Mouse (Mus musculus): ENCODE data around the gene Siglec1. TPM values are rescaled to one million over a fixed set of nuclear protein-coding genes. Genes with fewer than 3 reads are reported as not detected.

The Siglec1 gene
- polyA plus RNA-seq, 1 experiment from 2014 or later, result 0.13 TPM

GRCm38 (mm10) chr2:131104021-131104420, 17.5 kb upstream of the Siglec1 start:
- Histone ChIP-seq H3K36me3 (ENCODE audit: control insufficient read depth, insufficient read depth) (no peaks in the 10 kb centered on the region), H3K4me2 (ENCODE audit: low read length) (no peak overlapping the region), H3K9me3 (ENCODE audit: control insufficient read depth, low read length) (no peaks in the 10 kb centered on the region), H3K27me3 (replicated peaks; ENCODE audit: control insufficient read depth, insufficient read depth, low read length) (no peaks in the 10 kb centered on the region), H3K27ac (ENCODE audit: low read length) (no peak overlapping the region), H3K4me3 (replicated peaks; ENCODE audit: low read length) (no peak overlapping the region), H3K9ac (replicated peaks; ENCODE audit: low read depth, low read length) (no peak overlapping the region), H3K4me1 (replicated peaks; ENCODE audit: control insufficient read depth, insufficient read depth, low read length) (no peaks in the 10 kb centered on the region)
- no peak for ATAC-seq
- 93% methylated on average over 4 of the region's 4 CpGs for WGBS

GRCm38 (mm10) chr2:131101530-131101929, 15.0 kb upstream of the Siglec1 start:
- 52% methylated on average over 3 of the region's 3 CpGs for WGBS
- H3K4me3 ChIP-seq (replicated peaks; ENCODE audit: low read length), result no peak overlapping the region
- H3K9me3 ChIP-seq (ENCODE audit: control insufficient read depth, low read length), result no peaks in the 10 kb centered on the region
- H3K36me3 ChIP-seq (ENCODE audit: control insufficient read depth, insufficient read depth), result no peaks in the 10 kb centered on the region
- no peak overlapping the region for H3K4me2 ChIP-seq (ENCODE audit: low read length)
- H3K4me1 ChIP-seq (replicated peaks; ENCODE audit: control insufficient read depth, insufficient read depth, low read length), result no peaks in the 10 kb centered on the region
- H3K27me3 ChIP-seq (replicated peaks; ENCODE audit: control insufficient read depth, insufficient read depth, low read length), result no peaks in the 10 kb centered on the region
- no peak overlapping the region for H3K27ac ChIP-seq (ENCODE audit: low read length)
- H3K9ac ChIP-seq (replicated peaks; ENCODE audit: low read depth, low read length), result no peak overlapping the region
- no peak for ATAC-seq

DNA sequence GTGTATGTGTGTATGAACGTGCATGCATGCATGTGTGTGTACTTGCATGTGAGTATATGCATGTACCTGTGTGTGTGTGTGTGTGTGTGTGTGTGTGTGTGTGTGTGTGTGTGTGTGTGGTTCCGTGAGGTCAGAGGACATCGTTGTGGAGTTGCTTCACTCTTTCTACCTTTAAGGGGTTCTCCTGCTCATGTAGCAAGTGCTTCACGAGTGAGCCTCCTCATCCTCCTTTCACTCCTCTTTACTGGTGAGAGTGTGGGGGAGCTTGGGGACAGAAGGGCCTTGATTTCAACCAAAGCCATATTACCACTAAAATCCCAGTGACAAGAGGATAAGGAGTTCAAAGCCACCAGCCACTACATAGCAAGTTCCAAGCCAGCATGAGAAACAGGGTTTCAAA, 10.5 kb upstream of the Siglec1 start:
- Histone ChIP-seq H3K9ac (replicated peaks; ENCODE audit: low read depth, low read length) (no peak overlapping the region), H3K4me2 (ENCODE audit: low read length) (no peak overlapping the region), H3K4me1 (replicated peaks; ENCODE audit: control insufficient read depth, insufficient read depth, low read length) (no peaks in the 10 kb centered on the region), H3K9me3 (ENCODE audit: control insufficient read depth, low read length) (no peaks in the 10 kb centered on the region), H3K4me3 (replicated peaks; ENCODE audit: low read length) (no peak overlapping the region), H3K27ac (ENCODE audit: low read length) (no peak overlapping the region), H3K27me3 (replicated peaks; ENCODE audit: control insufficient read depth, insufficient read depth, low read length) (no peaks in the 10 kb centered on the region), H3K36me3 (ENCODE audit: control insufficient read depth, insufficient read depth) (no peaks in the 10 kb centered on the region)
- WGBS, result 65% methylated on average over 3 of the region's 4 CpGs
- no peak for ATAC-seq

- no peak for ATAC-seq
- no peak overlapping the region for H3K4me3 ChIP-seq (replicated peaks; ENCODE audit: low read length)
- no peak overlapping the region for H3K27ac ChIP-seq (ENCODE audit: low read length)
- H3K4me1 ChIP-seq (replicated peaks; ENCODE audit: control insufficient read depth, insufficient read depth, low read length), result no peaks in the 10 kb centered on the region
- no peaks in the 10 kb centered on the region for H3K27me3 ChIP-seq (replicated peaks; ENCODE audit: control insufficient read depth, insufficient read depth, low read length)
- H3K9ac ChIP-seq (replicated peaks; ENCODE audit: low read depth, low read length), result no peak overlapping the region
- H3K9me3 ChIP-seq (ENCODE audit: control insufficient read depth, low read length), result no peaks in the 10 kb centered on the region
- no peak overlapping the region for H3K4me2 ChIP-seq (ENCODE audit: low read length)
- WGBS, result 20% methylated on average over 9 of the region's 9 CpGs
- no peaks in the 10 kb centered on the region for H3K36me3 ChIP-seq (ENCODE audit: control insufficient read depth, insufficient read depth)
These were observed 9.7 kb upstream of the Siglec1 start for GRCm38 (mm10) chr2:131096101-131096795.

GRCm38 (mm10) chr2:131094823-131095222, 8.3 kb upstream of the Siglec1 start:
- Histone ChIP-seq H3K27ac (ENCODE audit: low read length) (no peak overlapping the region), H3K4me3 (replicated peaks; ENCODE audit: low read length) (no peak overlapping the region), H3K9ac (replicated peaks; ENCODE audit: low read depth, low read length) (no peak overlapping the region), H3K4me1 (replicated peaks; ENCODE audit: control insufficient read depth, insufficient read depth, low read length) (no peaks in the 10 kb centered on the region), H3K4me2 (ENCODE audit: low read length) (no peak overlapping the region), H3K27me3 (replicated peaks; ENCODE audit: control insufficient read depth, insufficient read depth, low read length) (no peaks in the 10 kb centered on the region), H3K9me3 (ENCODE audit: control insufficient read depth, low read length) (no peaks in the 10 kb centered on the region), H3K36me3 (ENCODE audit: control insufficient read depth, insufficient read depth) (no peaks in the 10 kb centered on the region)
- ATAC-seq, result peak; percentile 57
- 0% methylated on average over 1 of the region's 1 CpGs for WGBS

DNA sequence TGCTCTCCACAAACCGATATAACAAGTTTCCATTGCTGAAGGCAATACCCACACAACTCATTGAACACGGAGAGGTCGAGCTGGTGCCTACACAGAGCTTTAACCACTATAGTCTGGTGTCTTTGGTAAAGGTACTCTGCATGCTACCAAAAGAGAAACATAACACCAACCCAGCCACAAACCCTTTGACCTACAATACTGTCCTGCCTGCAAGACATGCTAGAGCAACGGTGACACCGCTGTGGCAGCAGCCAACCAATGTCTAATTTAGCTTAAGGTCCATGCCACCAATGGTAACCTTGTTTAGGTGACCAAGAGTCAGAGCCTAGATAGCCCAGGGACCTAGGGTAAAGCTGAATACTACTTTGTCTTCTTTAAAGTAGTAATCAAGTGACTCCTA, 7.0 kb upstream of the Siglec1 start:
- no peak for ATAC-seq
- H3K27ac ChIP-seq (ENCODE audit: low read length), result no peak overlapping the region
- WGBS, result 87% methylated on average over 5 of the region's 5 CpGs
- no peaks in the 10 kb centered on the region for H3K9me3 ChIP-seq (ENCODE audit: control insufficient read depth, low read length)
- H3K4me3 ChIP-seq (replicated peaks; ENCODE audit: low read length), result no peak overlapping the region
- no peaks in the 10 kb centered on the region for H3K27me3 ChIP-seq (replicated peaks; ENCODE audit: control insufficient read depth, insufficient read depth, low read length)
- H3K36me3 ChIP-seq (ENCODE audit: control insufficient read depth, insufficient read depth), result no peaks in the 10 kb centered on the region
- no peak overlapping the region for H3K9ac ChIP-seq (replicated peaks; ENCODE audit: low read depth, low read length)
- H3K4me1 ChIP-seq (replicated peaks; ENCODE audit: control insufficient read depth, insufficient read depth, low read length), result no peaks in the 10 kb centered on the region
- H3K4me2 ChIP-seq (ENCODE audit: low read length), result no peak overlapping the region

- Histone ChIP-seq H3K4me1 (replicated peaks; ENCODE audit: control insufficient read depth, insufficient read depth, low read length) (no peaks in the 10 kb centered on the region), H3K4me2 (ENCODE audit: low read length) (no peak overlapping the region), H3K9ac (replicated peaks; ENCODE audit: low read depth, low read length) (no peak overlapping the region), H3K27ac (ENCODE audit: low read length) (no peak overlapping the region), H3K27me3 (replicated peaks; ENCODE audit: control insufficient read depth, insufficient read depth, low read length) (no peaks in the 10 kb centered on the region), H3K36me3 (ENCODE audit: control insufficient read depth, insufficient read depth) (no peaks in the 10 kb centered on the region), H3K9me3 (ENCODE audit: control insufficient read depth, low read length) (no peaks in the 10 kb centered on the region), H3K4me3 (replicated peaks; ENCODE audit: low read length) (no peak overlapping the region)
- 76% methylated on average over 3 of the region's 3 CpGs for WGBS
- ATAC-seq, result no peak
These were observed 4.3 kb upstream of the Siglec1 start for GRCm38 (mm10) chr2:131090852-131091251.

GRCm38 (mm10) chr2:131089634-131090033, 3.1 kb upstream of the Siglec1 start:
- no peaks in the 10 kb centered on the region for H3K36me3 ChIP-seq (ENCODE audit: control insufficient read depth, insufficient read depth)
- H3K9me3 ChIP-seq (ENCODE audit: control insufficient read depth, low read length), result no peaks in the 10 kb centered on the region
- H3K27ac ChIP-seq (ENCODE audit: low read length), result no peak overlapping the region
- no peak overlapping the region for H3K9ac ChIP-seq (replicated peaks; ENCODE audit: low read depth, low read length)
- H3K27me3 ChIP-seq (replicated peaks; ENCODE audit: control insufficient read depth, insufficient read depth, low read length), result no peaks in the 10 kb centered on the region
- H3K4me2 ChIP-seq (ENCODE audit: low read length), result no peak overlapping the region
- no peak overlapping the region for H3K4me3 ChIP-seq (replicated peaks; ENCODE audit: low read length)
- 94% methylated on average over 1 of the region's 1 CpGs for WGBS
- ATAC-seq, result no peak
- no peaks in the 10 kb centered on the region for H3K4me1 ChIP-seq (replicated peaks; ENCODE audit: control insufficient read depth, insufficient read depth, low read length)

DNA sequence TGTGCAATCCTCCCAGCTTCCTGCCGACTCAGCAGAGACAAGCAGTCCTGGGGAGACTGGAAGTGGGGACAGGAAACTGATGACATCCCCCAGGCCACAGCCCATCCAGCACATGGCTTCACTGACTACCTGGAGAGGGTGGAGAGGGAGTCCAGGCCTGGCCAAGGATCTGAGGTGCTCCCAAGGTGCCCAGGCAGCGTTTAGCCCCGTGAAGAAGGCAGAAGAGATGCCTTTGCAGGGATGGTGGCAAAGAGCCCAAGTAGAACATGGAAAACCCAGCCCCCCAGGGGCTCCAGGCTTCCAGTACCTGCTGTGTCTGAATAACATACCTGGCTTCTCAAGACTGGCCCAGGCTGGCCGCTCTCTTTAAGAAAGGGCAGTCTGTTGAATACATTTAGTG, 2.0 kb upstream of the Siglec1 start:
- no peaks in the 10 kb centered on the region for H3K4me1 ChIP-seq (replicated peaks; ENCODE audit: control insufficient read depth, insufficient read depth, low read length)

DNA sequence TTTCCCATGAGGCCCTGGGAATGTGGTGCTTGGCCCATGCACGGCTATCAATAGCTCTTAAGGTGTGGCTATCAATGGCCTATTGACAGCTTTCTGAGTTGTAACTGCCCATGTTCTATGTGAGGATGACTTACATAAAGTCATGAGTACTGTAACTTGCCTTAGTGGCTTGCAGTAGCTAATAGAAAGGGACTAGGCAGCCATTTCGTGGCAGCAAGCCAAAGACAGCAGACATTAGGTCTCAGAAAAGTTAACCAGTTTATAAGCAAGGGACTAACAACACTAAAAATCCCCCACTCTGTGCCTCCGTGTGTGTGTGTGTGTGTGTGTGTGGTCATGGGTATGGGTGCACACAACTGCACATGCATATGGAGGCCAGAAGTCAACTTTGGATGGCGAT, 2.4 kb downstream of the Siglec1 start:
- no peaks in the 10 kb centered on the region for H3K9me3 ChIP-seq (ENCODE audit: control insufficient read depth, low read length)
- H3K4me2 ChIP-seq (ENCODE audit: low read length), result no peak overlapping the region
- no peak for ATAC-seq
- no peaks in the 10 kb centered on the region for H3K27me3 ChIP-seq (replicated peaks; ENCODE audit: control insufficient read depth, insufficient read depth, low read length)
- H3K4me3 ChIP-seq (replicated peaks; ENCODE audit: low read length), result no peak overlapping the region
- WGBS, result 81% methylated on average over 4 of the region's 4 CpGs
- no peaks in the 10 kb centered on the region for H3K36me3 ChIP-seq (ENCODE audit: control insufficient read depth, insufficient read depth)
- no peak overlapping the region for H3K27ac ChIP-seq (ENCODE audit: low read length)
- no peaks in the 10 kb centered on the region for H3K4me1 ChIP-seq (replicated peaks; ENCODE audit: control insufficient read depth, insufficient read depth, low read length)
- H3K9ac ChIP-seq (replicated peaks; ENCODE audit: low read depth, low read length), result no peak overlapping the region

More for the DNA sequence above, 2.0 kb upstream of the Siglec1 start:
- ATAC-seq, result no peak
- Histone ChIP-seq H3K36me3 (ENCODE audit: control insufficient read depth, insufficient read depth) (no peaks in the 10 kb centered on the region), H3K9me3 (ENCODE audit: control insufficient read depth, low read length) (no peaks in the 10 kb centered on the region), H3K4me3 (replicated peaks; ENCODE audit: low read length) (no peak overlapping the region), H3K9ac (replicated peaks; ENCODE audit: low read depth, low read length) (no peak overlapping the region), H3K27ac (ENCODE audit: low read length) (no peak overlapping the region), H3K27me3 (replicated peaks; ENCODE audit: control insufficient read depth, insufficient read depth, low read length) (no peaks in the 10 kb centered on the region), H3K4me2 (ENCODE audit: low read length) (no peak overlapping the region)
- 71% methylated on average over 4 of the region's 4 CpGs for WGBS
